Mouse (Mus musculus): Measurements from ENCODE around the gene Cdh20. TPM values are rescaled to one million over a fixed set of nuclear protein-coding genes. Genes with fewer than 3 reads are reported as not detected.

Gene Cdh20
- total RNA-seq, 2 experiments from 2014 or later, result 1.1 to 2.0 TPM

DNA sequence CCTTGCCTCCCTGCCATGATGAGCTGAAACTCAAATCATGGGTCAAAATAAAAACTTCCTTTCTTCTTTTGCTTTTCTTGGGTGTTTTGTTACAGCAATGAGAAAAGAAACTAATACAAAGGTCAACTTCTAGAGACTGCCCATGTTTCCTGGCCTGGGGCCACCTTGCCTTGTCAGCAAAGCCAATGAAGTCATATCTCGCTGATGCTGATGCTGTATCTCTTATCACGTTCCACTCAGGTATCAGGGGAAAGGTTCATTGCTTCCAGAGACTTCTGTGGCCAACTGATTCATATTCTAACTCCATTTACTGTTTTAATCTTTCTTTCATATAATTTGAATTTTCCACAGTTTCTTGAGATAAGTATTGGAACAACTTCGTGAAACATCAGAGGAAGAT, 273.3 kb downstream of the Cdh20 start:
- DNase-seq, result no peak
